Mouse (Mus musculus) ES-Bruce4 (cell line): ENCODE results near the gene Phldb3. TPM values are rescaled to one million over a fixed set of nuclear protein-coding genes. Genes with fewer than 3 reads are reported as not detected.
A peak's percentile ranks its signal among the peaks of the same experiment; 100 is the strongest.
"Not testable (repeated sequence)": the region's sequence is repeated elsewhere in the genome, so short reads cannot be mapped to it uniquely, and the experiment has no call there.

Experiments used
- H3K27ac ChIP-seq: 2 replicates; pipeline ENCODE4 v1.5.1; 2012; ENCODE audit warnings: low read length, inconsistent platforms; ENCODE audit not compliant: insufficient read depth
- H3K27me3 ChIP-seq: 2 replicates; pipeline ENCODE4 v1.6.1; 2012; ENCODE audit warnings: mild to moderate bottlenecking, low read length, inconsistent platforms; ENCODE audit not compliant: control insufficient read depth, poor library complexity, insufficient read depth, severe bottlenecking
- H3K36me3 ChIP-seq: 2 replicates; pipeline ENCODE4 v1.6.1; 2012; ENCODE audit warnings: inconsistent platforms, mild to moderate bottlenecking, low read length, moderate library complexity; ENCODE audit not compliant: control insufficient read depth, poor library complexity, insufficient read depth, severe bottlenecking
- H3K4me1 ChIP-seq: one replicate; pipeline ENCODE4 v1.8.1; 2011; ENCODE audit warnings: low read length; ENCODE audit not compliant: control insufficient read depth, insufficient read depth
- H3K4me3 ChIP-seq: 2 replicates; pipeline ENCODE4 v1.5.1; 2011; ENCODE audit warnings: low read depth, mild to moderate bottlenecking, low read length
- H3K9ac ChIP-seq: 2 replicates; pipeline ENCODE4 v1.6.1; 2012; ENCODE audit warnings: low read depth, mild to moderate bottlenecking, inconsistent platforms; ENCODE audit not compliant: poor library complexity, severe bottlenecking
- H3K9me3 ChIP-seq: replicated peaks from 2 replicates; pipeline ENCODE4 v1.6.1; 2012; ENCODE audit warnings: mild to moderate bottlenecking, low read length, inconsistent platforms; ENCODE audit not compliant: control insufficient read depth, poor library complexity, insufficient read depth, severe bottlenecking
- CTCF ChIP-seq: IDR thresholded peaks from one replicate; pipeline ENCODE4 v1.8.1; 2011; ENCODE audit warnings: low read depth, low read length
- EP300 ChIP-seq: IDR thresholded peaks from 2 replicates; pipeline ENCODE4 v1.6.1; 2011; ENCODE audit warnings: low read depth, low read length; ENCODE audit not compliant: insufficient read depth
- POLR2A ChIP-seq: IDR thresholded peaks from one replicate; pipeline ENCODE4 v1.8.1; 2011; ENCODE audit warnings: low read length; ENCODE audit not compliant: insufficient read depth
- polyA plus RNA-seq: library from polyadenylated mRNA; stranded (reverse); fragments of >200 nt; gene quantifications from 2 replicates; pipeline ENCODE4 v1.2.4, GENCODE M21; 2011; ENCODE audit warnings: low read depth; ENCODE audit not compliant: missing spikeins, insufficient read depth, insufficient read length

Phldb3 gene
- polyA plus RNA-seq, 1 experiment: 7.1 TPM

GRCm38 (mm10) chr7:24610879-24611494 is 424 bp downstream of the Phldb3 start:
- Histone ChIP-seq H3K27me3 (no peaks in the 10 kb centered on the region), H3K36me3 (no peaks in the 10 kb centered on the region)

GRCm38 (mm10) chr7:24611709-24612108 is 1.1 kb downstream of the Phldb3 start:
- peak overlapping the region; percentile 73 for H3K4me3 ChIP-seq
- TF ChIP-seq POLR2A (no peak), EP300 (no peak), CTCF (no peak)

More at GRCm38 (mm10) chr7:24610879-24611494, 424 bp downstream of the Phldb3 start:
- no peaks in the 10 kb centered on the region for H3K9me3 ChIP-seq
- peak overlapping the region; percentile 73 for H3K4me3 ChIP-seq
- peak overlapping the region; percentile 32 for H3K9ac ChIP-seq
- TF ChIP-seq POLR2A: peak; percentile 43
- no peak for TF ChIP-seq CTCF
- H3K27ac ChIP-seq: no peak overlapping the region
- peaks cover 2% of the 10 kb centered on the region for H3K4me1 ChIP-seq

GRCm38 (mm10) chr7:24612308-24612910 is 1.8 kb downstream of the Phldb3 start:
- TF ChIP-seq POLR2A (no peak), EP300 (peak; percentile 88), CTCF (no peak)
- Histone ChIP-seq H3K4me3 (peak overlapping the region; percentile 29), H3K9me3 (no peaks in the 10 kb centered on the region), H3K36me3 (no peaks in the 10 kb centered on the region), H3K27ac (no peak overlapping the region), H3K4me1 (peaks cover 2% of the 10 kb centered on the region), H3K27me3 (no peaks in the 10 kb centered on the region), H3K9ac (no peak overlapping the region)

More at GRCm38 (mm10) chr7:24611709-24612108, 1.1 kb downstream of the Phldb3 start:
- Histone ChIP-seq H3K36me3 (no peaks in the 10 kb centered on the region), H3K9me3 (no peaks in the 10 kb centered on the region), H3K4me1 (peaks cover 2% of the 10 kb centered on the region), H3K27ac (no peak overlapping the region), H3K27me3 (no peaks in the 10 kb centered on the region), H3K9ac (0 out of 2 replicates have a peak overlapping the region, but pooled peaks have one; percentile 32)

- Histone ChIP-seq H3K9ac (no peak overlapping the region), H3K27ac (no peak overlapping the region), H3K27me3 (no peaks in the 10 kb centered on the region), H3K4me3 (no peak overlapping the region), H3K4me1 (peaks cover 2% of the 10 kb centered on the region), H3K36me3 (no peaks in the 10 kb centered on the region), H3K9me3 (no peaks in the 10 kb centered on the region)
- TF ChIP-seq POLR2A: no peak
- TF ChIP-seq CTCF: no peak
- TF ChIP-seq EP300: no peak
These were observed 4.3 kb downstream of the Phldb3 start for GRCm38 (mm10) chr7:24614816-24615215.

GRCm38 (mm10) chr7:24617763-24618162 is 7.2 kb downstream of the Phldb3 start:
- TF ChIP-seq CTCF (no peak), EP300 (no peak), POLR2A (no peak)
- Histone ChIP-seq H3K4me3 (no peak overlapping the region), H3K27ac (no peak overlapping the region), H3K36me3 (no peaks in the 10 kb centered on the region), H3K27me3 (no peaks in the 10 kb centered on the region), H3K9ac (no peak overlapping the region), H3K4me1 (peaks cover 2% of the 10 kb centered on the region), H3K9me3 (no peaks in the 10 kb centered on the region)

GRCm38 (mm10) chr7:24618374-24618773 is 7.8 kb downstream of the Phldb3 start:
- H3K27ac ChIP-seq, H3K4me3 ChIP-seq, H3K9ac ChIP-seq, H3K9me3 ChIP-seq, H3K27me3 ChIP-seq, H3K36me3 ChIP-seq, H3K4me1 ChIP-seq: not testable (repeated sequence)
